Mouse (Mus musculus) cerebellum, adult 9-11 months (tissue): ENCODE data around the gene Rps11.
A peak's percentile ranks its signal among the peaks of the same experiment; 100 is the strongest.
"Not testable (repeated sequence)": the region's sequence is repeated elsewhere in the genome, so short reads cannot be mapped to it uniquely, and the experiment has no call there.

Source experiments
- DNase-seq: peaks from one replicate; pipeline ENCODE4 v3.0.0; 2022

The Rps11 gene

GRCm38 (mm10) chr7:45106441-45106840 is 17.8 kb downstream of the Rps11 start:
- DNase-seq, result no peak

- no peak for DNase-seq
Observed at GRCm38 (mm10) chr7:45105491-45105890, 18.7 kb downstream of the Rps11 start.

- DNase-seq, result no peak
Observed at GRCm38 (mm10) chr7:45104941-45105340, 19.3 kb downstream of the Rps11 start.

- peak; percentile 53 for DNase-seq
Observed at GRCm38 (mm10) chr7:45103652-45104180, 20.5 kb downstream of the Rps11 start, which contains the start of gene Fcgrt. Gene Fcgrt, minus strand, starts transcription at chr7:45103851.

GRCm38 (mm10) chr7:45102940-45103585 is 21.2 kb downstream of the Rps11 start:
- DNase-seq, result no peak

- no peak for DNase-seq
Observed at GRCm38 (mm10) chr7:45102441-45102840, 21.8 kb downstream of the Rps11 start.

GRCm38 (mm10) chr7:45100046-45100445 is 24.2 kb downstream of the Rps11 start:
- DNase-seq, result no peak

- no peak for DNase-seq
Observed at GRCm38 (mm10) chr7:45098541-45099240, 25.5 kb downstream of the Rps11 start.

- no peak for DNase-seq
Observed at GRCm38 (mm10) chr7:45097479-45097878, 26.8 kb downstream of the Rps11 start.

GRCm38 (mm10) chr7:45095965-45096364 is 28.3 kb downstream of the Rps11 start:
- DNase-seq, result not testable (repeated sequence)

GRCm38 (mm10) chr7:45095367-45095766 is 28.9 kb downstream of the Rps11 start:
- DNase-seq, result no peak

- no peak for DNase-seq
Observed at GRCm38 (mm10) chr7:45094121-45094520, 30.1 kb downstream of the Rps11 start.

GRCm38 (mm10) chr7:45093516-45093905 is 30.7 kb downstream of the Rps11 start:
- no peak for DNase-seq

GRCm38 (mm10) chr7:45092828-45093515 is 31.3 kb downstream of the Rps11 start:
- no peak for DNase-seq

GRCm38 (mm10) chr7:45092048-45092447 is 32.2 kb downstream of the Rps11 start, which contains the start of gene Rcn3:
Gene Rcn3, minus strand, starts transcription at chr7:45092221.
- DNase-seq, result no peak

GRCm38 (mm10) chr7:45091001-45091990 is 32.9 kb downstream of the Rps11 start:
- no peak for DNase-seq

GRCm38 (mm10) chr7:45090251-45090977 is 33.8 kb downstream of the Rps11 start:
- DNase-seq, result no peak

- DNase-seq, result no peak
Observed at GRCm38 (mm10) chr7:45088597-45088996, 35.6 kb downstream of the Rps11 start.

GRCm38 (mm10) chr7:45086084-45086483 is 38.2 kb downstream of the Rps11 start:
- DNase-seq, result no peak

- no peak for DNase-seq
Observed at GRCm38 (mm10) chr7:45083300-45083890, 40.8 kb downstream of the Rps11 start.
